Mouse (Mus musculus): ENCODE data around the gene Clasp2. TPM values are rescaled to one million over a fixed set of nuclear protein-coding genes. Genes with fewer than 3 reads are reported as not detected.
"Not testable (repeated sequence)": the region's sequence is repeated elsewhere in the genome, so short reads cannot be mapped to it uniquely, and the experiment has no call there.

Gene Clasp2
- polyA plus RNA-seq, 1 experiment from 2014 or later = 23.1 TPM

DNA sequence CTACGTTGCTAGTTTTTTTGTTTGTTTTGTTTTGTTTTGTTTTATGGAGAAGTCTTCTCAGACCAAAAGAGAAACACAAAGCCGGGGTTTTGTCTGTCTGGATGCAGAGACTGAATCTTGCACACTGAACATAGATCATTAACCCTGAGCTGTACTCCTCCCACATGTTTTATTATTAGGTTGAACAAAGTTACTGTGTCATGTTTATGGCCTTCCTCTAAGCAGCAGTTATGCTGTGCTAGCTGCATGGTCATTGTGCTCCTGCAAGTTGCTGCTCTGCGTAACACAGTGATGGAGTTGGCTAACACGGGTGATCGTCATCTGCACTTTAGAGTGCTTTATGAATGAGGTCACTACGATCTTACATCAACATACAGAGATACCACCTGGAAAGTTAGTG, 21.1 kb downstream of the Clasp2 start:
- peaks cover 53% of the 10 kb centered on the region for H3K36me3 ChIP-seq
- 92% methylated on average over 6 of the region's 6 CpGs for WGBS (ENCODE audit: insufficient replicate concordance)
- no peak for ATAC-seq
- H3K9ac ChIP-seq = no peak overlapping the region
- H3K9me3 ChIP-seq (replicated peaks) = peaks cover 6% of the 10 kb centered on the region; the same call in 1 of the 2 replicates
- no peak overlapping the region for H3K4me2 ChIP-seq
- no peak overlapping the region for H3K27ac ChIP-seq
- H3K4me1 ChIP-seq = peaks cover 13% of the 10 kb centered on the region
- no peak overlapping the region for H3K4me3 ChIP-seq
- H3K27me3 ChIP-seq (replicated peaks) = no peaks in the 10 kb centered on the region

GRCm38 (mm10) chr9:113763123-113763522, 21.9 kb downstream of the Clasp2 start:
- H3K9ac ChIP-seq = no peak overlapping the region
- peaks cover 8% of the 10 kb centered on the region for H3K4me1 ChIP-seq
- H3K4me2 ChIP-seq = no peak overlapping the region
- WGBS (ENCODE audit: insufficient replicate concordance) = 52% methylated on average over 4 of the region's 4 CpGs
- H3K36me3 ChIP-seq = peaks cover 53% of the 10 kb centered on the region
- H3K4me3 ChIP-seq = no peak overlapping the region
- no peak for ATAC-seq
- no peaks in the 10 kb centered on the region for H3K27me3 ChIP-seq (replicated peaks)
- H3K27ac ChIP-seq = no peak overlapping the region
- H3K9me3 ChIP-seq (replicated peaks) = peaks cover 6% of the 10 kb centered on the region; the same call in 1 of the 2 replicates

DNA sequence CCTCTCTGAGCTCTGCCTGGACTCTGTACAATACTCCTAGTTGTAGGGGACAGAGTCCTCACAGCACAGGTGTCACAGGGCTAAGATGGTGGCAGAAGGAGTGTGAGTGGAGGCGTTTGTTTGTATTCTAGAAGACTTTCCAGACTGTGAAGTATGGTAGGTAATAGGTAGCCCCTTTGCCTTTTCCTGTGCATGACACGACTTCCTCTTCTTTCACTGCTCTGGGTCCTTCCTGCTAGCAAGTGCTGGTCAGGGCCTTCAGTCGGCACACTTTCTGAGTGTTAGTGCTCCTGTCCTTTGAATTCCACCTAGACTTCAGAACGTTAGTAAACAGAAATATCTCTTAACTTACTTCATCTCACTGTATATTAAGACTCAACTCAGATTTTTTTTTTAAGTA, 29.4 kb downstream of the Clasp2 start:
- Histone ChIP-seq H3K9me3 (replicated peaks) (no peaks in the 10 kb centered on the region), H3K27me3 (replicated peaks) (no peaks in the 10 kb centered on the region), H3K4me2 (no peak overlapping the region), H3K4me3 (no peak overlapping the region), H3K4me1 (no peaks in the 10 kb centered on the region), H3K9ac (no peak overlapping the region), H3K27ac (no peak overlapping the region), H3K36me3 (peaks cover 55% of the 10 kb centered on the region)
- no peak for ATAC-seq
- WGBS (ENCODE audit: insufficient replicate concordance) = 40% methylated on average over 4 of the region's 4 CpGs

DNA sequence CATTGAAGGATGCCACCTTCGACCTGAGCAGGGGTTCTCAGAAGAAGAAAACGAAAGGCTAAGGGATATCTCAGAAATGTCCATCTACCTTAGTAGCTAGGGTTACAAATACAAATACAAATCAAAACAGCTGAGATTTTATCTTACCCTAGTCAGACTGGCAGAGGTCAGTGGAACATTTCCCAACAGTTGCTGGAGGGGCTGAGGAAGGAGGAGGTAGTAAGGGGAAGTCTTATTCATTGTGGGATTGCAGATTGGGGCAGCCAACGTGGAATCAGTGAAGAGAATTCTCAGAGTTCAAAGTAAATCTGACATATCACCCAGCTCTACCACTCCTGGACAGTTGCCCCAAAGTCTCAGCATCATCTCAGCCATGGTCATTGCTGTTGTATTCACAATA, 39.6 kb downstream of the Clasp2 start:
- peaks cover 26% of the 10 kb centered on the region for H3K36me3 ChIP-seq
- H3K4me3 ChIP-seq = no peak overlapping the region
- no peaks in the 10 kb centered on the region for H3K27me3 ChIP-seq (replicated peaks)
- no peak overlapping the region for H3K27ac ChIP-seq
- no peak overlapping the region for H3K4me2 ChIP-seq
- WGBS (ENCODE audit: insufficient replicate concordance) = 71% methylated on average over 3 of the region's 3 CpGs
- no peak for ATAC-seq
- H3K4me1 ChIP-seq = 0 out of 2 replicates have a peak, but pooled peaks cover 5% of the 10 kb centered on the region
- no peaks in the 10 kb centered on the region for H3K9me3 ChIP-seq (replicated peaks)
- no peak overlapping the region for H3K9ac ChIP-seq

GRCm38 (mm10) chr9:113782362-113783005, 41.2 kb downstream of the Clasp2 start:
- peaks cover 5% of the 10 kb centered on the region; the same call in 1 of the 2 replicates for H3K4me1 ChIP-seq
- no peaks in the 10 kb centered on the region for H3K27me3 ChIP-seq (replicated peaks)
- H3K4me2 ChIP-seq = no peak overlapping the region
- peaks cover 23% of the 10 kb centered on the region for H3K36me3 ChIP-seq
- no peak overlapping the region for H3K9ac ChIP-seq
- H3K9me3 ChIP-seq (replicated peaks) = no peaks in the 10 kb centered on the region
- no peak overlapping the region for H3K4me3 ChIP-seq
- no peak overlapping the region for H3K27ac ChIP-seq
- no peak for ATAC-seq
- 68% methylated on average over 4 of the region's 4 CpGs for WGBS (ENCODE audit: insufficient replicate concordance)

DNA sequence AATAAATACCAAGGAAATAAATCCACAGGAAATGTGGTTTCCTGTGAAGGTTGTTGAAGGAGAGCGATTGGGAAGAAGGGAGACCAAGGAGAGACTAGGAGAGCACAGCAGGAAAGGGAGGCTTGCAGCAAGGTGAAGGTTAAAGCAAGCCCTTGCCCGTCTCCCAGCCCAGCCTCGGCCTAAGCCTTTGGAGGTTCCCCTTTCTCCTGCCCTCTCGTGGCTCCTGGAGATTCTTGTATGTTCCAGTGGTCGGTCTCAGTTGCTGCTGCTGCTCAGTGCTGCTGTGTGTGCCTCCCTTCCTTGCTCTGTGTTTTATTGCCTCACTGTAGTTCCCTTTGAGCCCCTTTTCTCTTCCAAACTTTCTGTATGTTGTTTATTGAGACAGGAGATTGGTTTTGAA, 42.4 kb downstream of the Clasp2 start:
- 34% methylated on average over 5 of the region's 5 CpGs for WGBS (ENCODE audit: insufficient replicate concordance)
- Histone ChIP-seq H3K4me1 (peaks cover 5% of the 10 kb centered on the region; the same call in 1 of the 2 replicates), H3K27ac (no peak overlapping the region), H3K9ac (no peak overlapping the region), H3K27me3 (replicated peaks) (no peaks in the 10 kb centered on the region), H3K4me2 (no peak overlapping the region), H3K36me3 (peaks cover 23% of the 10 kb centered on the region), H3K4me3 (no peak overlapping the region), H3K9me3 (replicated peaks) (no peaks in the 10 kb centered on the region)
- ATAC-seq = no peak

- not testable (repeated sequence) for H3K9ac ChIP-seq; H3K27me3 ChIP-seq (replicated peaks); H3K36me3 ChIP-seq; H3K27ac ChIP-seq; H3K9me3 ChIP-seq (replicated peaks); H3K4me2 ChIP-seq; H3K4me3 ChIP-seq; ATAC-seq
- 65% methylated on average over 4 of the region's 6 CpGs for WGBS (ENCODE audit: insufficient replicate concordance)
- peaks cover 23% of the 10 kb centered on the region for H3K4me1 ChIP-seq
These were observed 48.0 kb downstream of the Clasp2 start for GRCm38 (mm10) chr9:113789283-113789682.

GRCm38 (mm10) chr9:113792651-113793512, 51.6 kb downstream of the Clasp2 start:
- Histone ChIP-seq H3K27ac (0 out of 2 replicates have a peak overlapping the region, but pooled peaks have one; percentile 50), H3K36me3 (no peaks in the 10 kb centered on the region), H3K9ac (peak overlapping the region; percentile 46), H3K4me3 (peak overlapping the region; percentile 42), H3K9me3 (replicated peaks) (no peaks in the 10 kb centered on the region), H3K27me3 (replicated peaks) (no peaks in the 10 kb centered on the region), H3K4me2 (peak overlapping the region; percentile 64), H3K4me1 (peaks cover 32% of the 10 kb centered on the region)
- peak; percentile 80 for ATAC-seq
- 9% methylated on average over 17 of the region's 17 CpGs for WGBS (ENCODE audit: insufficient replicate concordance)

DNA sequence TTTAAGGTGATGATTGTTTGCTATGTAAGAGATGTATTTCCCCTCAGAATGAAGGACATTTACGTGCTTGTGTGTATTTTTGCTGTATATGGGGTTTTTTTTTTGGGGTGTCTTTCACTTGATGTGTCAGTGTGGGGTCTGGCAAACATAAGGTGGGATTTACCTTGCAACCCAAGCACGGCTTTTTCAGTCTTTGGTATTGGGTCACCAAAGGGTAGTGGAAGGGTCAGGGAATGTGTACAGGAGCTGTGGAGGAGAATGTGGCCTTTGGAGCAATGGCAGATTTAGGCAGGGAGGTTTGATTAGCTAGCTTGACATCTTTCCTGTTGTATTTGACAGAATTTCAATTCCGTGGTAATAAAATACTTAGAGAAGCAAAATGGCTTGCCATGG, 52.2 kb downstream of the Clasp2 start:
- H3K4me2 ChIP-seq = peak overlapping the region; percentile 64
- peaks cover 32% of the 10 kb centered on the region for H3K4me1 ChIP-seq
- peak overlapping the region; percentile 46; the same call in 1 of the 2 replicates for H3K9ac ChIP-seq
- no peak for ATAC-seq
- no peaks in the 10 kb centered on the region for H3K9me3 ChIP-seq (replicated peaks)
- no peak overlapping the region for H3K27ac ChIP-seq
- peak overlapping the region; percentile 42 for H3K4me3 ChIP-seq
- H3K27me3 ChIP-seq (replicated peaks) = no peaks in the 10 kb centered on the region
- no peaks in the 10 kb centered on the region for H3K36me3 ChIP-seq
- WGBS (ENCODE audit: insufficient replicate concordance) = 56% methylated on average over 3 of the region's 3 CpGs

DNA sequence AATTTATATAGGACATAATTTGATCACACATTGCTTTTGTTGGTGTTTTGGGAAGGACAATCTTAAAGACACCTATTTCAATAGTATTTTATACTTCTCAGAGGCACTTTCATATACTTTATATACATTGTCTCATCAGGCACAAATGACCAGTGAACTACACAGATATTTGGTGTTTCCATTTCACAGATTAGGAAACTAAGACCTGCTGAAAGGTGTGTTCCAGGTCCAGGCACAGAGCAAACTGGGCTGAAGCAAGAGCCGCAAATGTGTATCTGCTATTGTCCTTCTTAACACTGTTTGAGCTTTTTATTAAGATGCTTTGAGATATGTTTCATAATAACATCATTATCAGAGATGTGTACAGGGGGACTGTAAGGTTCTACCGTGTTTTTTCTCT, 52.7 kb downstream of the Clasp2 start:
- Histone ChIP-seq H3K4me3 (no peak overlapping the region), H3K4me1 (peaks cover 32% of the 10 kb centered on the region), H3K27me3 (replicated peaks) (no peaks in the 10 kb centered on the region), H3K27ac (no peak overlapping the region), H3K36me3 (no peaks in the 10 kb centered on the region), H3K4me2 (no peak overlapping the region), H3K9ac (no peak overlapping the region), H3K9me3 (replicated peaks) (no peaks in the 10 kb centered on the region)
- 88% methylated on average over 2 of the region's 2 CpGs for WGBS (ENCODE audit: insufficient replicate concordance)
- ATAC-seq = no peak

DNA sequence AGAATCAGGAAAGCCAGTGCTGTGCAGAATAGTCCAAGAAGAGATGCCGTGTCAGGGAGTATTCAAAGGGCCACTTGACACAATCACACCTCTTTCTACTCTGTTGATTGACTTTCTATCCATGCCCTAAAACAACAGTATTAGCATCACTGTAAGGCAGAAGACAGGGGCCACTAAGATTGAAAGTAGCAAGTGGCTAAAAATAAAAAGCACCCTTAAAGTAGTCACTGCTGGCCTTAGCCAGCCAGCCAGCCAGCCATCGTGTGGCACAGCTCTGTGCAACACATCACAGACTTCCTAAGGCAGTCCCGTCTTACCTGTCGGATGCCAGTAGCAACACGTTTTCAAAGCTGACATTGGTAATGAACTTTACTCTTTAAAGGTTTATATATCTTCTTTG, 55.9 kb downstream of the Clasp2 start:
- no peak for ATAC-seq
- no peaks in the 10 kb centered on the region for H3K27me3 ChIP-seq (replicated peaks)
- H3K4me2 ChIP-seq = no peak overlapping the region
- no peaks in the 10 kb centered on the region for H3K9me3 ChIP-seq (replicated peaks)
- no peak overlapping the region for H3K4me3 ChIP-seq
- 82% methylated on average over 5 of the region's 5 CpGs for WGBS (ENCODE audit: insufficient replicate concordance)
- no peak overlapping the region for H3K27ac ChIP-seq
- no peak overlapping the region for H3K9ac ChIP-seq
- H3K4me1 ChIP-seq = peaks cover 38% of the 10 kb centered on the region
- no peaks in the 10 kb centered on the region for H3K36me3 ChIP-seq

GRCm38 (mm10) chr9:113800671-113801070, 59.4 kb downstream of the Clasp2 start:
- WGBS (ENCODE audit: insufficient replicate concordance) = 69% methylated on average over 3 of the region's 3 CpGs
- Histone ChIP-seq H3K27ac (no peak overlapping the region), H3K9ac (no peak overlapping the region), H3K9me3 (replicated peaks) (no peaks in the 10 kb centered on the region), H3K4me1 (peaks cover 27% of the 10 kb centered on the region), H3K27me3 (replicated peaks) (no peaks in the 10 kb centered on the region), H3K4me2 (no peak overlapping the region), H3K4me3 (no peak overlapping the region), H3K36me3 (no peaks in the 10 kb centered on the region)
- ATAC-seq = no peak

Measured in liver, embryonic 12.5 days (tissue).